Mouse (Mus musculus) megakaryocyte, adult 5-6 weeks (primary cell): ENCODE data around the gene Cdc42bpa. TPM values are rescaled to one million over a fixed set of nuclear protein-coding genes. Genes with fewer than 3 reads are reported as not detected.

ENCODE experiments used
- total RNA-seq, 2 experiments: library from RNA; stranded (forward) in 1 of 2; stranded (reverse) in 1 of 2; fragments of 153-499, 151-499 nt in 1 of 2; fragments of 221-1000, 200-1000 nt in 1 of 2; gene quantifications; 2 replicates each; pipeline versions ENCODE4 v1.2.3 to v1.2.4; 2015 to 2017

The Cdc42bpa gene
- total RNA-seq, 2 experiments from 2014 or later = 1.0 to 2.7 TPM

Other genes starting within 250 kb of the Cdc42bpa start
- gene Kif28, start 215.2 kb upstream of the Cdc42bpa start, total RNA-seq (2015) = not detected in 2 replicates
- not detected in 2 replicates for gene Kif28, start 215.2 kb upstream of the Cdc42bpa start, total RNA-seq (2017)
- gene Gm10518, start 157.1 kb upstream of the Cdc42bpa start, total RNA-seq (2015) = not detected in 2 replicates
- 0.12 and 0.18 TPM in 2 replicates for gene Gm10518, start 157.1 kb upstream of the Cdc42bpa start, total RNA-seq (2017)
- gene Ahctf1, start 156.8 kb upstream of the Cdc42bpa start, total RNA-seq (2015) = 25.4 and 26.5 TPM in 2 replicates
- 28.3 and 31.5 TPM in 2 replicates for gene Ahctf1, start 156.8 kb upstream of the Cdc42bpa start, total RNA-seq (2017)
- gene Coq8a, start 239.1 kb downstream of the Cdc42bpa start, total RNA-seq (2015) = 1.5 and 2.4 TPM in 2 replicates
- 0.84 and 2.4 TPM in 2 replicates for gene Coq8a, start 239.1 kb downstream of the Cdc42bpa start, total RNA-seq (2017)